Mouse (Mus musculus) small intestine, adult 2 months (tissue): Measurements from ENCODE around the gene Sit1.

Experiments
- CTCF ChIP-seq: fragments of 200-500 bp; IDR thresholded peaks from 2 replicates; pipeline ENCODE4 v1.5.1; 2012; ENCODE audit warnings: low read depth, mild to moderate bottlenecking, control low read depth, inconsistent platforms, low read length, moderate library complexity, mixed read lengths; ENCODE audit not compliant: insufficient replicate concordance, insufficient read length; ENCODE audit errors: extremely low read depth
- POLR2A ChIP-seq: fragments of 200-500 bp; IDR thresholded peaks from 2 replicates; pipeline ENCODE4 v1.6.1; 2012; ENCODE audit warnings: low read depth, mild to moderate bottlenecking, control low read depth, inconsistent platforms, low read length, moderate library complexity

- TF ChIP-seq CTCF (no peak), POLR2A (no peak)
These were observed 13.9 kb upstream of the Sit1 start for GRCm38 (mm10) chr4:43497405-43497804.
